Mouse (Mus musculus) limb, embryonic 11.5 days (tissue): ENCODE data around the gene Teddm2. TPM values are rescaled to one million over a fixed set of nuclear protein-coding genes. Genes with fewer than 3 reads are reported as not detected.
A peak's percentile ranks its signal among the peaks of the same experiment; 100 is the strongest.

Experiments
- microRNA-seq: library from miRNA; unstranded; fragments of <30 nt; microRNA quantifications from one replicate; pipeline ENCODE4, GENCODE M21; 2016
- polyA plus RNA-seq: library from polyadenylated mRNA; unstranded; fragments of >200 nt; fragmentation: Nextera tagmentation; extraction: Ambion mirVana; gene quantifications from 2 replicates; pipeline ENCODE4 v1.2.1, GENCODE M21; 2014

Gene Teddm2
- polyA plus RNA-seq, 1 experiment from 2014 or later, result 0.56 TPM

Small RNA genes lying within 50 kb of the gene (microRNA-seq; reads per million reads assigned to microRNA genes)
- 31.7 reads per million, percentile 35 among the genes with 10 or more reads in this experiment for gene Mir8114

Other genes with a start within 250 kb of the Teddm2 start
- gene Rgs8, start 247.2 kb downstream of the Teddm2 start, polyA plus RNA-seq, result 0.24 and 0.74 TPM in 2 replicates
- gene Rgs16, start 159.9 kb downstream of the Teddm2 start, polyA plus RNA-seq, result 4.8 and 4.9 TPM in 2 replicates
- gene Rnasel, start 150.8 kb downstream of the Teddm2 start, polyA plus RNA-seq, result 9.1 and 10.2 TPM in 2 replicates
- 0.07 TPM in 1 of 2 replicates, not detected in the other for gene Rgsl1, start 56.1 kb downstream of the Teddm2 start, polyA plus RNA-seq
- gene Teddm1b, start 25.9 kb downstream of the Teddm2 start, polyA plus RNA-seq, result 0.28 and 0.67 TPM in 2 replicates
- not detected in 2 replicates for gene Teddm1a, start 8.5 kb downstream of the Teddm2 start, polyA plus RNA-seq
- gene Glul, start 284 bp downstream of the Teddm2 start, polyA plus RNA-seq, result 128 and 132 TPM in 2 replicates